Mouse (Mus musculus) limb, embryonic 13.5 days (tissue): ENCODE data around the gene Nkx2-1. TPM values are rescaled to one million over a fixed set of nuclear protein-coding genes. Genes with fewer than 3 reads are reported as not detected.
"Not testable (repeated sequence)": the region's sequence is repeated elsewhere in the genome, so short reads cannot be mapped to it uniquely, and the experiment has no call there.

Source experiments
- ATAC-seq: fragments of 200-750 bp; cut with Nextera tagmentation; 2 replicates; pipeline ENCODE4 v1.8.0; 2017; ENCODE audit warnings: low read depth, moderate number of reproducible peaks, moderate TSS enrichment; ENCODE audit not compliant: low FRiP score
- H3K27ac ChIP-seq: fragments of 300-500 bp; sonication (generic); 2 replicates; pipeline ENCODE4 v1.5.1; 2015; ENCODE audit warnings: inconsistent platforms, mild to moderate bottlenecking, moderate library complexity
- H3K27me3 ChIP-seq: fragments of 300-500 bp; sonication (generic); 2 replicates; pipeline ENCODE4 v1.6.1; 2015; ENCODE audit warnings: mild to moderate bottlenecking, inconsistent platforms
- H3K36me3 ChIP-seq: fragments of 300-500 bp; sonication (generic); 2 replicates; pipeline ENCODE4 v1.6.1; 2015; ENCODE audit warnings: inconsistent platforms, mild to moderate bottlenecking, moderate library complexity
- H3K4me1 ChIP-seq: fragments of 300-500 bp; sonication (generic); 2 replicates; pipeline ENCODE4 v1.6.1; 2015; ENCODE audit warnings: inconsistent platforms
- H3K4me2 ChIP-seq: fragments of 300-500 bp; sonication (generic); replicated peaks from 2 replicates; pipeline ENCODE4 v1.6.1; 2015; ENCODE audit warnings: inconsistent platforms, mild to moderate bottlenecking, moderate library complexity
- H3K4me3 ChIP-seq: fragments of 300-500 bp; sonication (generic); 2 replicates; pipeline ENCODE4 v1.5.1; 2015; ENCODE audit warnings: moderate library complexity, mild to moderate bottlenecking, inconsistent platforms
- H3K9ac ChIP-seq: fragments of 300-500 bp; sonication (generic); 2 replicates; pipeline ENCODE4 v1.6.1; 2015; ENCODE audit warnings: mild to moderate bottlenecking, inconsistent platforms
- H3K9me3 ChIP-seq: fragments of 300-500 bp; sonication (generic); 2 replicates; pipeline ENCODE4 v1.6.1; 2016; ENCODE audit warnings: inconsistent platforms
- WGBS: fragments of 180-500 bp; shearing (Covaris S2); methylation state at CpG from one replicate; pipeline ENCODE4 v1.1.7; 2015; 5-methylcytosine and 5-hydroxymethylcytosine counted together
- polyA plus RNA-seq: library from polyadenylated mRNA; unstranded; fragments of >200 nt; fragmentation: Nextera tagmentation; extraction: Ambion mirVana; gene quantifications from 2 replicates; pipeline ENCODE4 v1.2.1, GENCODE M21; 2015

Nkx2-1 gene
- polyA plus RNA-seq, 1 experiment from 2014 or later: not detected

DNA sequence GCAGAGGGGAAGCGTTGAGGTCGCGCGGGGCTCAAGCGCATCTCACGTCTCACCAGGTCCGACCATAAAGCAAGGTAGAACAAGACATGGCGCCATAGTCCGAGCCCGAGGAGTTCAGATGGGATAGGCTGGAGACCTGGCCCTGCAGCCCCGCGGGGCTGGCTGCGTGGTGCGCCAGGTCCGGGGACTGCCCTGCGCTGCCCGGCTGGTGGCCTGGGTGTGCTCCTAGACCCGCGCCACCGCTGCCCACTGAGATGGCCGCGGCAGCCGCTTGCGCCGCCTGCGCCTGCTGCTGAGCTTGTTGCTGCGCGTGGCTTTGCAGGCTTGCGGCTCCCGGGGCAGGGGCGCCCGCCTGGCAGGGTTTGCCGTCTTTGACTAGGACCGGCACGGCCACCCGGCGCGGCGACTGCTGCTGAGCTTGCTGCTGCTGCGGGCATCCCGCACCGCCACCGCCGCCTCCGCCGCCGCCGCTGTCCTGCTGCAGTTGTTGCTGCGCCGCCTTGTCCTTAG, 3.7 kb downstream of the Nkx2-1 start:
- Histone ChIP-seq H3K4me3 (peak overlapping the region; percentile 29), H3K4me2 (peak overlapping the region; percentile 49), H3K4me1 (peaks cover 24% of the 10 kb centered on the region), H3K27me3 (peaks cover 93% of the 10 kb centered on the region), H3K27ac (no peak overlapping the region), H3K9me3 (no peaks in the 10 kb centered on the region), H3K36me3 (no peaks in the 10 kb centered on the region), H3K9ac (no peak overlapping the region)
- ATAC-seq: no peak
- under 1% methylated on average over 44 of the region's 50 CpGs for WGBS

DNA sequence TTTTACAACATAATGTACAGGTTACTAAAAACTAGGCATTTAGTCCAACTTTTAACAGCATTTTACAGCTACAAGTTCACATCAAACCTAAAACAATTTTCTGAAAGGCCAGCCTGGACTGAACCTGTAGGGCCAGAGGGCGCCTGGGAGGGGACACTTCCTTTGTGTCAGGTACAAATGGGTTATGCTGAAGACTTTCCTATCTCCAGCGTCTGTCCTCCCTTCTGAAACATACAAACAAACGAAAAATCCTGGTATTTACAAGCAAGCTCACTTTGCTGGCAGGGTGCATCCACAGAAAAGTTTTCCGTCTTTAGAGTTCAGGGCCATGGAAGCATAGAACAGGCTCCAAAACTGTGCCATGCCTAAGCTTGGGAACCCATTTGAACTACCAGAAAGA, 4.6 kb downstream of the Nkx2-1 start:
- Histone ChIP-seq H3K27ac (no peak overlapping the region), H3K9me3 (no peaks in the 10 kb centered on the region), H3K4me3 (no peak overlapping the region), H3K9ac (no peak overlapping the region), H3K4me2 (no peak overlapping the region), H3K4me1 (peaks cover 24% of the 10 kb centered on the region), H3K27me3 (peaks cover 92% of the 10 kb centered on the region), H3K36me3 (no peaks in the 10 kb centered on the region)
- ATAC-seq: no peak
- WGBS: under 1% methylated on average over 4 of the region's 4 CpGs

DNA sequence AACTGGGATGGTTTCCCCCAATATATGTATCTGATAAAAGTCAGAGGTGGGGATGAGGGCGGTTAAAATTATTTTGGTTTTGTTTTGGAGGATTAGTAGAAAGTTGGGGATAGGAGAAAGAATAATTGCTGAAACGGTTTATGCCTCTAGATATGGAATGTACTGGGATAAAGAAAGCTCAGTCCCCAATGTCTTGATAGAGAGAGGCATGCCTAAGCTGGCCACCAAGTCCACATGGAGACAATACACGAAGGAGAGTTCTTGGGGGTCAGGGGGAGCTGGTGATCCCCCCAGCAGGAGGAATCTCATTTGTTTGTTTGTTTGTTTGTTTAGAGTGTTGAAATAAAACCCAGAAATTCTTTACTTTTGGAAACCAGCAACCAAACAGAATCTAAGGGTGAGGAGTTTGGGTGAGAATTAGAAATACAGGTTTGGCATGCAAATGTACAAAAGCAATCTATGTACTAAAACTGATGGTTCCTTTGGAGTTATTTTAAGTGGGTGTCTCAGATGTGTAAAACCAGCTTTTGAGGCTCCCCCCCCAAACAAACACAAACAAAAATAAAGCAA, 5.6 kb downstream of the Nkx2-1 start:
- Histone ChIP-seq H3K27me3 (peaks cover 92% of the 10 kb centered on the region), H3K4me2 (no peak overlapping the region), H3K27ac (no peak overlapping the region), H3K4me1 (peaks cover 23% of the 10 kb centered on the region), H3K4me3 (no peak overlapping the region), H3K36me3 (no peaks in the 10 kb centered on the region), H3K9me3 (no peaks in the 10 kb centered on the region), H3K9ac (no peak overlapping the region)
- ATAC-seq: no peak
- 2% methylated on average over 3 of the region's 3 CpGs for WGBS

DNA sequence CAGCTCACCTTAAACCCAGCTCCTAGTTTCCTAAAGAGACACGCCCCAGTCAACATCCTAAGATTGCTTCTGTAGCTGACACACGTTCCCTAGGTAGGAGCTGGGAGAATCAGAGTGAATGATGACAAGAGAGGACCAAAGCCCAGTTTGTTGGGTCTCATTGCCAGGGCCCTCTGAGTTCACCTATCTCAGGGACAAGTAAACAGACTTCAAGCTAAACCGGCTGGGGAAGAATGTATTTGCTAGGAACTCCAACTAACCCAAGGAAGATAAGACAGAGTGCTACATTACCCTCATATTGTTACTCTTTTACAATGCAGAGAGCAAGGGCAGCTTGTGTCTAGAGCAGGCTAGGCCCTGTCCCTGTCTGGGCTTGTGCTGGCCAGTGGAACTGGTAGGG, 6.8 kb downstream of the Nkx2-1 start:
- Histone ChIP-seq H3K4me3 (no peak overlapping the region), H3K9me3 (no peaks in the 10 kb centered on the region), H3K36me3 (no peaks in the 10 kb centered on the region), H3K4me1 (peaks cover 13% of the 10 kb centered on the region), H3K9ac (no peak overlapping the region), H3K27ac (no peak overlapping the region), H3K4me2 (no peak overlapping the region), H3K27me3 (peaks cover 89% of the 10 kb centered on the region)
- WGBS: 1% methylated on average over 3 of the region's 3 CpGs
- no peak for ATAC-seq

DNA sequence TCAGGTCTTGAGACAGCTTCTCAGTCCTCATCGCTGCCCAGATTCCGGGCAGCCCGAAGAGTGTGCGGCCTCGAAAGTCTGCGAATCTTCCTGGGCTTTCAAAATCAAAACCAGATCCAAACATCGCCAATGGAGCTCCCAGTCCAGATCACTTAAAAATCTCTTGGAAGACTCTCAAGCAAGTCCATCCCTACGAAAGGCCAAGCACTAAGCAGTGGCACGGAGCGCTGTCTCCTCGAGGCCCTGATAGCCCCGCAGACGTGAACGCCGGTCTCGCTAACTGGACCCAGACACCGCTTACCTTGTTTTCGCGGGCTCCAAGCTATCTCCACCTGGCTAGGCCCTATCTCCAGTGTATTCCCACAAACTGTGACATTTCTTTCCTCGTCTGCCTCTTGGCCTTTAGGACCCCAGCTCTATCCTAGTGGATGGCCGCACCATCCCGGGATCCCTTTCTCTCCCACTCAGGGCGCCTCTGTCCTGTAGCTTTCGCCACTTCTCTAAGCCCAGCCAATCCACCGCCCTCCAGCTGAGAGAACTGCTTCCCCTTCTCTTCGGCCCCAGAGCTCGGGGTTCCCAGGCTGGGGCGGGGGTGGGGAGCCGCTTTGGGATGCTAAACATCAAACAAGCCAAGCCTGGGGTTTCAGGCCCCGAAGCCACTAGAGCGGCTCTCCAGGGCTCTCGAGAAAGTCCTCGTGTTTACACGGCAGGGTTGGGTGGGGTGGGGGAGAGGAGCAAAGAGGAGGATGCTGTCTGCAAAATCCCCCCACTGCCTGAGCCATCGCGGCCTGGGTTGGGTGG, 7.6 kb downstream of the Nkx2-1 start:
- Histone ChIP-seq H3K9ac (no peak overlapping the region), H3K27ac (no peak overlapping the region), H3K4me1 (0 out of 2 replicates have a peak, but pooled peaks cover 6% of the 10 kb centered on the region), H3K36me3 (no peaks in the 10 kb centered on the region), H3K4me2 (no peak overlapping the region), H3K27me3 (peaks cover 89% of the 10 kb centered on the region), H3K9me3 (no peaks in the 10 kb centered on the region), H3K4me3 (no peak overlapping the region)
- WGBS: under 1% methylated on average over 36 of the region's 36 CpGs
- ATAC-seq: no peak

DNA sequence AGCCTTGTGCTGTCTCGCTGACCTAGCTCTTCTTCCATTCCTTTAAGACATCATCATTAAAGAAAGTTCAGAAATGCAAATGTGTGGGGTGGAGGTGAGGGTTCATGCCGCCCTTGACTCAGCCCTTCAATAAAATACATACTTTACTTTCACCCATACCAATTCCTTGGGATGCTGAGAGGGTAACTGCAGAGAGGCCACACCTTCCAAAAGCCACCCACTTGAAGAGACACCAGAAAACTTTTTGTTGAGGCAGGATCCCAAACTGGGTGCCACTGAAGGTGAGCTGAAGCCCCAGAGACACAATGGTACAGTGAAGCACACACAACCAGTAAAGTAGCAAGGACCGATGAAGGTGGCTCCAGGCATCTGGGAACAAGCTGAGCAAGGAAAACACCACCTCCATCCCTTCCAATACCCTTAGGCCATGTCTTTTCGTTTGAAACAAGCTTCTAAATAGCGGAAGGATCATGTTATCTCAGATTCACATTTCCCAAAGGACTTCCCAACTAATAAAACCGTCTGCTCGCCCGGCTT, 8.6 kb downstream of the Nkx2-1 start:
- Histone ChIP-seq H3K4me1 (0 out of 2 replicates have a peak, but pooled peaks cover 3% of the 10 kb centered on the region), H3K9ac (no peak overlapping the region), H3K9me3 (no peaks in the 10 kb centered on the region), H3K4me3 (no peak overlapping the region), H3K27me3 (peaks cover 89% of the 10 kb centered on the region), H3K27ac (no peak overlapping the region), H3K36me3 (no peaks in the 10 kb centered on the region), H3K4me2 (no peak overlapping the region)
- WGBS: 2% methylated on average over 8 of the region's 8 CpGs
- ATAC-seq: no peak

DNA sequence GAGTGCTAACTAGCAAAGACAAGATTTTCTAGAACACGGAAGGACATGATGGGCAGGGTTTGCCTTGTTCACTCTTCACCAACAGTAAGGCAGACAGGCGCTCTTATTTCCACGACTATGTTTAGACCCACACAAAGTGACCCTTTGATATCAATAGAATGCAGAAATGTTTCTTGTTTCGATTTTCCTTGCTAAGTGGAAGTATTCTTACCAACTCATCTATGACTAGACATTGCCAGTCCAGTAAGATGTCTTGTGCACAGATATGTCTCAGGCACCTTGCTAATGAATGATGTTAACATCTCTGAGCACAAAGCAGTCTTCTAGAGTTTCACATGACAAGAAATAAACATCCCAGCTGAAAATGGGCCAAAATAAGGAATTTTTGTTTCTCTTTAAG, 9.6 kb downstream of the Nkx2-1 start:
- 22% methylated on average over 4 of the region's 4 CpGs for WGBS
- no peak overlapping the region for H3K4me2 ChIP-seq

DNA sequence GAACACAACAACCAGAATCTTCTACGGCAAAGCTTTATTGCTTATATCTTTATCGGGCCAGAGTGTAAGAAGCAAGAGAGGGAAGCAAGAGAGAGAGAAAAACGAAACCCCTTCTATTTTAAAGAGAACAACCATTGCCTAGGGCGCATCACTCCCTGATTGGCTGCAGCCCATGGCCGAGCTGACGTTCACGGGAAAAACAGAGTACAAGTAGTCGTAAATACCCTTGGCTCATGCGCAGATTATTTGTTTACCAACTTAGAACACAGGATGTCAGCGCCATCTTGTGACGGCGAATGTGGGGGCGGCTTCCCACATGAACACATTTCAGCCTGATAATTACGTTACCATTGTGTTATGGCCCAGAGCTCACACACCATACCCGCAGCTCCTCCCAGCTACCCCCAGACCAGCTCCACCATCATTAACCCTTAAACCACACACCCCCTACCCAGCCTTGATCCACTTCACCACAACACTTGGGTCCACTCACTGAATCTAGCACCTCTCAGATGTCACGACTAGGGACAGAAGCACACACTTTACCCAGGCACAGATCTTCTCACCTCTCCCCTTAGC, 11.4 kb downstream of the Nkx2-1 start:
- not testable (repeated sequence) for H3K4me3 ChIP-seq, H3K27ac ChIP-seq, H3K9me3 ChIP-seq, H3K9ac ChIP-seq, H3K4me1 ChIP-seq, H3K36me3 ChIP-seq, H3K4me2 ChIP-seq
- H3K27me3 ChIP-seq: peaks cover 93% of the 10 kb centered on the region
- ATAC-seq: peak; percentile 76
- 8% methylated on average over 10 of the region's 16 CpGs for WGBS

More for the DNA sequence above, 9.6 kb downstream of the Nkx2-1 start:
- H3K9ac ChIP-seq: no peak overlapping the region
- H3K27ac ChIP-seq: no peak overlapping the region
- H3K9me3 ChIP-seq: no peaks in the 10 kb centered on the region
- H3K4me3 ChIP-seq: no peak overlapping the region
- peaks cover 92% of the 10 kb centered on the region for H3K27me3 ChIP-seq
- no peaks in the 10 kb centered on the region for H3K36me3 ChIP-seq
- H3K4me1 ChIP-seq: no peaks in the 10 kb centered on the region
- no peak for ATAC-seq

DNA sequence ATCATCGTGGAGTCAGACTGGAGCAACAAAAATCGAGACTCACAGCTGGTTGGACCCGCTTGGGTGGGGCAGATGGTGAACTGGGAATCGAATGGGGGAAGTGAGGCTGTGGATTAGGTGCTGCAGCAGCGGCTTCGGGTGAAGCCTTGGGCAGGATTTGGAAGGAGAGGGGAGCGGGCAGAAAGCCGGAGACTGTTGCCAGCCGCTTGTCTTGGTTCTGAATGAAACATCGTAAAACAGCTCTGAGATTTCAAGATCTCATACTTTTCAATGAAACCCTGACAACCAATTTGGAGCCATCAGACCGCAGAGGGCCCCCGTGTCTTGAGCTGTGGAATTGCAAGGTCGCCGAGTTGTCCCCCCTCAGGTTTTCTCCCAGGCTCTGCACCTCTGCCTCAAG, 12.5 kb downstream of the Nkx2-1 start:
- Histone ChIP-seq H3K27ac (no peak overlapping the region), H3K9ac (no peak overlapping the region)

DNA sequence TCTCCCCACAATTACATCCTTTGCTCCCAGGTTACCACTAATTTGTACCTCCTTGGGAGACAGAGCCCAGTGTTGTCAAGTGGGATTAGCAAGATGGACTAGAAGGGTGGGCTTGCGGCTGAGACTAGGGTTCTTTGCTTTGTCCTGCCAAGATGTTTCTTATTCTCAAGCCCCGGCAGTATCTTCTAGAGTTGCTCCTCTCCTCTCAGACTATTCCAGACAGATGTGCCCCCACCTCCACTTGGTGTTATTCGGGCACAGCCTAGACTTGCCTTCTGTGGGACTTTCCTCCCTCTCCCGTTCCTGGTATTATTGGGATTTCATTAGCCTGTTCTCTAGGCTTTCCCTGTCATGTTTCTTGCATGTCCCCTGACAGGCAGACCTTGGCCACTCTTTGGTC, 14.5 kb downstream of the Nkx2-1 start:
- Histone ChIP-seq H3K4me1 (peaks cover 6% of the 10 kb centered on the region), H3K9ac (no peak overlapping the region), H3K9me3 (no peaks in the 10 kb centered on the region), H3K4me2 (no peak overlapping the region), H3K27ac (no peak overlapping the region), H3K36me3 (no peaks in the 10 kb centered on the region), H3K27me3 (peaks cover 95% of the 10 kb centered on the region), H3K4me3 (no peak overlapping the region)
- 16% methylated on average over 4 of the region's 4 CpGs for WGBS
- no peak for ATAC-seq

More for the DNA sequence above, 12.5 kb downstream of the Nkx2-1 start:
- Histone ChIP-seq H3K9me3 (no peaks in the 10 kb centered on the region), H3K27me3 (peaks cover 93% of the 10 kb centered on the region), H3K4me3 (no peak overlapping the region), H3K4me1 (peaks cover 6% of the 10 kb centered on the region), H3K4me2 (no peak overlapping the region), H3K36me3 (no peaks in the 10 kb centered on the region)
- no peak for ATAC-seq
- 4% methylated on average over 14 of the region's 14 CpGs for WGBS

DNA sequence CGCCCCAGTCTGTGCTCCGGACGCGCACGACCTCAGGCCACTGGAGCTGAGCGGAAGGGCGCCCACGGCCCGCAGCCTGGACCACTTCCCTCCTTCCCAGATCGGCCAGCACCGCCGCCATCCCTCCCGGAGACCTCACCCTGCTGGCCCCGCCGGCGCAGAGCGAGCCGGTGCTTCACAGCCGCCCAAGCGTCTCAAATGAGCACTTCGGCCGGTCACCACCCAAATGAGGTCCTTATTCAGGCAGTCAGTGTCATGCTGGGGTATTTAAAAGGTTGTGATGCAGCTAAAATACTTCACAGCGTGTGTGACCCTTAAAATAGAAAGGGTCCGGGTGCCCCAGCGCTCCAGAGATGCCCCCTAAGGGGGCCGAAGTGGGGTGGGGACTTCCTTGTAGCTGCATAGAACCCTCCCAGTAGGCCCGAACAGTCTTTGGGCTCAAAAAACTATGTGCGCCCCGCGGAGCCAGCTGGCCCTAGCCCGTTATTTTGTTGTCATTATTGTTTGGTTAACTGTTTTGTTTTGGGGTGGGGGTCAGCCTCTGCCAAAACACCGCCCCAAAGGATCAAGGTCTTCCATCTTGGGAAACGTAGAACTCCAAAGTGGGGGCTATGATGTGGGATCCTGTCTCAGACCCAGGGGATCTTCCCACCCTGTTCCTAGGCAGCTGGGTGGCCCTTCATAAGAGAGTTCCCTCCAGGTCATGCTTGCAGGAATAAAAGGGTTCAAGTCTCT, 15.4 kb downstream of the Nkx2-1 start:
- H3K27ac ChIP-seq: no peak overlapping the region

More for the DNA sequence above, 15.4 kb downstream of the Nkx2-1 start:
- Histone ChIP-seq H3K4me2 (0 out of 2 replicates have a peak overlapping the region, but pooled peaks have one; percentile 19), H3K27me3 (peaks cover 91% of the 10 kb centered on the region), H3K9me3 (no peaks in the 10 kb centered on the region), H3K4me3 (peak overlapping the region; percentile 18; the same call in 1 of the 2 replicates), H3K4me1 (peaks cover 6% of the 10 kb centered on the region), H3K9ac (no peak overlapping the region), H3K36me3 (no peaks in the 10 kb centered on the region)
- ATAC-seq: no peak
- WGBS: under 1% methylated on average over 33 of the region's 33 CpGs
